Mouse (Mus musculus) neural tube, embryonic 11.5 days (tissue): ENCODE measurements around the gene Ptgds. TPM values are rescaled to one million over a fixed set of nuclear protein-coding genes. Genes with fewer than 3 reads are reported as not detected.

Source experiments
- ATAC-seq: fragments of 200-750 bp; cut with Nextera tagmentation; 2 replicates; pipeline ENCODE4 v1.8.0; 2017; ENCODE audit warnings: moderate number of reproducible peaks, mild to moderate bottlenecking, moderate TSS enrichment, moderate library complexity; ENCODE audit not compliant: insufficient read depth, low FRiP score, low TSS enrichment
- DNase-seq: peaks from one replicate; pipeline ENCODE4 v3.0.0-alpha.2; 2015; ENCODE audit warnings: low spot score
- H3K27ac ChIP-seq: fragments of 300-500 bp; sonication (generic); 2 replicates; pipeline ENCODE4 v1.5.1; 2014; ENCODE audit warnings: low read depth, mild to moderate bottlenecking, low read length
- H3K27me3 ChIP-seq: fragments of 300-500 bp; sonication (generic); 2 replicates; pipeline ENCODE4 v1.6.1; 2014; ENCODE audit warnings: mild to moderate bottlenecking, low read length, mixed read lengths; ENCODE audit not compliant: control insufficient read depth, insufficient read depth
- H3K36me3 ChIP-seq: fragments of 300-500 bp; sonication (generic); 2 replicates; pipeline ENCODE4 v1.6.1; 2014; ENCODE audit warnings: mild to moderate bottlenecking, low read length, moderate library complexity, mixed read lengths; ENCODE audit not compliant: control insufficient read depth, insufficient read depth
- H3K4me1 ChIP-seq: fragments of 300-500 bp; sonication (generic); 2 replicates; pipeline ENCODE4 v1.6.1; 2014; ENCODE audit warnings: low read length, mixed read lengths; ENCODE audit not compliant: control insufficient read depth, insufficient read depth
- H3K4me2 ChIP-seq: fragments of 300-500 bp; sonication (generic); 2 replicates; pipeline ENCODE4 v1.6.1; 2014; ENCODE audit warnings: low read depth, mild to moderate bottlenecking, moderate library complexity
- H3K4me3 ChIP-seq: fragments of 300-500 bp; sonication (generic); 2 replicates; pipeline ENCODE4 v1.5.1; 2014; ENCODE audit warnings: low read depth, low read length
- H3K9ac ChIP-seq: fragments of 300-500 bp; sonication (generic); 2 replicates; pipeline ENCODE4 v1.6.1; 2014; ENCODE audit warnings: mild to moderate bottlenecking, low read length
- H3K9me3 ChIP-seq: fragments of 300-500 bp; sonication (generic); 2 replicates; pipeline ENCODE4 v1.6.1; 2016; ENCODE audit warnings: low read length; ENCODE audit not compliant: control insufficient read depth
- WGBS: fragments of 180-500 bp; shearing (Covaris S2); extraction: QIAGEN DNeasy Blood & Tissue Kit; methylation state at CpG from one replicate; pipeline ENCODE4 v1.1.7; 2014; 5-methylcytosine and 5-hydroxymethylcytosine counted together
- polyA plus RNA-seq: library from polyadenylated mRNA; unstranded; fragments of >200 nt; fragmentation: Nextera tagmentation; extraction: Ambion mirVana; gene quantifications from 2 replicates; pipeline ENCODE4 v1.2.1, GENCODE M21; 2014

Gene Ptgds
- polyA plus RNA-seq, result 0.43 TPM in 1 of 2 replicates, not detected in the other

- H3K27ac ChIP-seq, result no peak within 1 kb of the TSS
- DNase-seq, result no peak
- no peaks in the 10 kb centered on the region for H3K9me3 ChIP-seq
- H3K4me3 ChIP-seq, result no peak within 1 kb of the TSS
- H3K36me3 ChIP-seq, result no peaks in the 10 kb centered on the region; the same call in 1 of the 2 replicates
- ATAC-seq, result no peak
- H3K4me2 ChIP-seq, result no peak within 1 kb of the TSS
- no peaks in the 10 kb centered on the region for H3K27me3 ChIP-seq
- H3K4me1 ChIP-seq, result no peaks in the 10 kb centered on the region
- H3K9ac ChIP-seq, result no peak within 1 kb of the TSS
- WGBS, result 74% methylated on average over 6 of the region's 6 CpGs
These were observed at the start of gene Ptgds for GRCm38 (mm10) chr2:25469969-25470368. Gene Ptgds, minus strand, starts transcription at chr2:25470046.

- DNase-seq, result no peak
- H3K36me3 ChIP-seq, result peaks cover 4% of the 10 kb centered on the region
- H3K9me3 ChIP-seq, result no peaks in the 10 kb centered on the region
- H3K9ac ChIP-seq, result no peak overlapping the region
- no peak overlapping the region for H3K4me2 ChIP-seq
- H3K4me3 ChIP-seq, result no peak overlapping the region
- no peak overlapping the region for H3K27ac ChIP-seq
- no peaks in the 10 kb centered on the region for H3K4me1 ChIP-seq
- 68% methylated on average over 3 of the region's 3 CpGs for WGBS
- no peak for ATAC-seq
- H3K27me3 ChIP-seq, result no peaks in the 10 kb centered on the region
These were observed 40.1 kb upstream of the Ptgds start for GRCm38 (mm10) chr2:25509912-25510311.

- 37% methylated on average over 5 of the region's 5 CpGs for WGBS
- Histone ChIP-seq H3K9me3 (no peaks in the 10 kb centered on the region), H3K4me1 (0 out of 2 replicates have a peak, but pooled peaks cover 1% of the 10 kb centered on the region)
These were observed 37.1 kb upstream of the Ptgds start for GRCm38 (mm10) chr2:25506964-25507363.

GRCm38 (mm10) chr2:25505860-25506259, 36.0 kb upstream of the Ptgds start:
- WGBS, result 95% methylated on average over 4 of the region's 4 CpGs
- no peak for ATAC-seq
- Histone ChIP-seq H3K4me1 (peaks cover 8% of the 10 kb centered on the region; the same call in 1 of the 2 replicates), H3K4me2 (no peak overlapping the region), H3K9me3 (no peaks in the 10 kb centered on the region), H3K27me3 (no peaks in the 10 kb centered on the region), H3K36me3 (peaks cover 9% of the 10 kb centered on the region), H3K4me3 (no peak overlapping the region), H3K27ac (no peak overlapping the region), H3K9ac (no peak overlapping the region)
- no peak for DNase-seq

More at GRCm38 (mm10) chr2:25506964-25507363, 37.1 kb upstream of the Ptgds start:
- no peak for ATAC-seq
- no peak overlapping the region for H3K9ac ChIP-seq
- DNase-seq, result no peak
- no peak overlapping the region for H3K4me3 ChIP-seq
- peaks cover 9% of the 10 kb centered on the region for H3K36me3 ChIP-seq
- no peak overlapping the region for H3K4me2 ChIP-seq
- no peak overlapping the region for H3K27ac ChIP-seq
- H3K27me3 ChIP-seq, result no peaks in the 10 kb centered on the region

GRCm38 (mm10) chr2:25505000-25505399, 35.2 kb upstream of the Ptgds start:
- 71% methylated on average over 1 of the region's 1 CpGs for WGBS
- H3K9ac ChIP-seq, result no peak overlapping the region
- no peaks in the 10 kb centered on the region for H3K27me3 ChIP-seq
- no peak overlapping the region for H3K4me2 ChIP-seq
- H3K27ac ChIP-seq, result no peak overlapping the region
- no peaks in the 10 kb centered on the region for H3K9me3 ChIP-seq
- peaks cover 9% of the 10 kb centered on the region for H3K36me3 ChIP-seq
- peaks cover 8% of the 10 kb centered on the region; the same call in 1 of the 2 replicates for H3K4me1 ChIP-seq
- DNase-seq (no peak), ATAC-seq (no peak)
- no peak overlapping the region for H3K4me3 ChIP-seq

- Histone ChIP-seq H3K9ac (no peak overlapping the region), H3K9me3 (no peaks in the 10 kb centered on the region), H3K4me1 (peaks cover 8% of the 10 kb centered on the region; the same call in 1 of the 2 replicates), H3K4me3 (no peak overlapping the region), H3K27ac (no peak overlapping the region), H3K36me3 (peaks cover 9% of the 10 kb centered on the region), H3K4me2 (no peak overlapping the region), H3K27me3 (no peaks in the 10 kb centered on the region)
- no peak for DNase-seq
- no peak for ATAC-seq
- WGBS, result 98% methylated on average over 19 of the region's 19 CpGs
These were observed 34.7 kb upstream of the Ptgds start for GRCm38 (mm10) chr2:25504538-25504937.

- DNase-seq, result no peak
- no peak overlapping the region for H3K4me2 ChIP-seq
These were observed 32.9 kb upstream of the Ptgds start for GRCm38 (mm10) chr2:25502726-25503125.

GRCm38 (mm10) chr2:25501593-25502486, 32.0 kb upstream of the Ptgds start, which contains the start of gene C8g:
Gene C8g, minus strand, starts transcription at chr2:25501719.
- H3K4me2 ChIP-seq, result peak within 1 kb of the TSS; percentile 84
- no peaks in the 10 kb centered on the region for H3K9me3 ChIP-seq
- ATAC-seq (no peak), DNase-seq (no peak)
- peaks cover 8% of the 10 kb centered on the region; the same call in 1 of the 2 replicates for H3K4me1 ChIP-seq
- H3K27me3 ChIP-seq, result no peaks in the 10 kb centered on the region
- WGBS, result 80% methylated on average over 20 of the region's 20 CpGs
- H3K4me3 ChIP-seq, result peak within 1 kb of the TSS; percentile 67
- H3K27ac ChIP-seq, result no peak within 1 kb of the TSS
- H3K36me3 ChIP-seq, result peaks cover 9% of the 10 kb centered on the region
- peak within 1 kb of the TSS; percentile 78 for H3K9ac ChIP-seq

More at GRCm38 (mm10) chr2:25502726-25503125, 32.9 kb upstream of the Ptgds start:
- no peaks in the 10 kb centered on the region for H3K9me3 ChIP-seq
- H3K4me1 ChIP-seq, result peaks cover 8% of the 10 kb centered on the region; the same call in 1 of the 2 replicates
- ATAC-seq, result no peak
- H3K27me3 ChIP-seq, result no peaks in the 10 kb centered on the region
- WGBS, result 87% methylated on average over 3 of the region's 3 CpGs
- no peak overlapping the region for H3K27ac ChIP-seq
- H3K36me3 ChIP-seq, result peaks cover 9% of the 10 kb centered on the region
- H3K9ac ChIP-seq, result no peak overlapping the region
- no peak overlapping the region for H3K4me3 ChIP-seq
